Mouse (Mus musculus) forebrain, postnatal 0 days (tissue): ENCODE measurements around the gene Aspscr1. TPM values are rescaled to one million over a fixed set of nuclear protein-coding genes. Genes with fewer than 3 reads are reported as not detected.

Source experiments
- ATAC-seq: fragments of 200-750 bp; cut with Nextera tagmentation; 2 replicates; pipeline ENCODE4 v1.8.0; 2017; ENCODE audit warnings: mild to moderate bottlenecking, moderate library complexity
- DNase-seq: peaks from one replicate; pipeline ENCODE4 v3.0.0-alpha.2; 2015
- H3K27ac ChIP-seq: fragments of 300-500 bp; sonication (generic); 2 replicates; pipeline ENCODE4 v1.5.1; 2014; ENCODE audit warnings: low read depth, mild to moderate bottlenecking, antibody characterized with exemption, low read length, moderate library complexity, mixed read lengths
- H3K27me3 ChIP-seq: fragments of 300-500 bp; sonication (generic); 2 replicates; pipeline ENCODE4 v1.6.1; 2014; ENCODE audit warnings: mild to moderate bottlenecking, low read length, mixed read lengths; ENCODE audit not compliant: insufficient read depth
- H3K36me3 ChIP-seq: fragments of 300-500 bp; sonication (generic); 2 replicates; pipeline ENCODE4 v1.6.1; 2014; ENCODE audit warnings: mild to moderate bottlenecking, moderate library complexity; ENCODE audit not compliant: insufficient read depth
- H3K4me1 ChIP-seq: fragments of 300-500 bp; sonication (generic); 2 replicates; pipeline ENCODE4 v1.6.1; 2014; ENCODE audit warnings: antibody characterized with exemption; ENCODE audit not compliant: insufficient read depth
- H3K4me2 ChIP-seq: fragments of 300-500 bp; sonication (generic); 2 replicates; pipeline ENCODE4 v1.6.1; 2014; ENCODE audit warnings: low read depth, mild to moderate bottlenecking, moderate library complexity
- H3K4me3 ChIP-seq: fragments of 300-500 bp; sonication (generic); 2 replicates; pipeline ENCODE4 v1.5.1; 2014; ENCODE audit warnings: low read depth, low read length, mixed read lengths
- H3K9ac ChIP-seq: fragments of 300-500 bp; sonication (generic); 2 replicates; pipeline ENCODE4 v1.6.1; 2014; ENCODE audit warnings: mild to moderate bottlenecking
- H3K9me3 ChIP-seq: fragments of 300-500 bp; sonication (generic); 2 replicates; pipeline ENCODE4 v1.6.1; 2016; ENCODE audit warnings: low read length
- CTCF ChIP-seq: sonication (generic); IDR thresholded peaks from 2 replicates; pipeline ENCODE4 v1.5.1; 2016; ENCODE audit warnings: antibody characterized with exemption, control low read depth, low read depth
- WGBS: fragments of 180-500 bp; shearing (Covaris S2); extraction: QIAGEN DNeasy Blood & Tissue Kit; methylation state at CpG from one replicate; pipeline ENCODE4 v1.1.7; 2014; 5-methylcytosine and 5-hydroxymethylcytosine counted together
- polyA plus RNA-seq: library from polyadenylated mRNA; unstranded; fragments of >200 nt; fragmentation: Nextera tagmentation; extraction: Ambion mirVana; gene quantifications from 2 replicates; pipeline ENCODE4 v1.2.1, GENCODE M21; 2015
- total RNA-seq: library from RNA; depleted of rRNA; stranded (reverse); fragments of >200 nt; gene quantifications from 2 replicates; pipeline ENCODE4 v1.2.3, GENCODE M21; 2014

The Aspscr1 gene
- total and polyA plus RNA-seq, 2 experiments from 2014 or later, result 102 to 137 TPM

- DNase-seq, result no peak
- ATAC-seq, result peak; percentile 17
- no peak overlapping the region for H3K27ac ChIP-seq
Observed at GRCm38 (mm10) chr11:120722067-120722630, 49.4 kb downstream of the Aspscr1 start.

GRCm38 (mm10) chr11:120722761-120723382, 50.1 kb downstream of the Aspscr1 start:
- H3K4me3 ChIP-seq, result peak overlapping the region; percentile 71
- H3K27ac ChIP-seq, result no peak overlapping the region
- DNase-seq (no peak), ATAC-seq (no peak)
- WGBS, result 88% methylated on average over 11 of the region's 11 CpGs
- peak overlapping the region; percentile 91 for H3K4me2 ChIP-seq
- TF ChIP-seq CTCF, result no peak
- H3K4me1 ChIP-seq, result no peaks in the 10 kb centered on the region; the same call in 1 of the 2 replicates
- no peaks in the 10 kb centered on the region for H3K27me3 ChIP-seq
- peak overlapping the region; percentile 74; the same call in 1 of the 2 replicates for H3K9ac ChIP-seq
- no peaks in the 10 kb centered on the region for H3K9me3 ChIP-seq
- H3K36me3 ChIP-seq, result peaks cover 29% of the 10 kb centered on the region

More at GRCm38 (mm10) chr11:120722067-120722630, 49.4 kb downstream of the Aspscr1 start:
- Histone ChIP-seq H3K4me1 (no peaks in the 10 kb centered on the region; the same call in 1 of the 2 replicates), H3K36me3 (peaks cover 36% of the 10 kb centered on the region), H3K9me3 (no peaks in the 10 kb centered on the region), H3K9ac (peak overlapping the region; percentile 74), H3K27me3 (no peaks in the 10 kb centered on the region), H3K4me2 (peak overlapping the region; percentile 91), H3K4me3 (peak overlapping the region; percentile 71)
- WGBS, result 18% methylated on average over 21 of the region's 21 CpGs
- TF ChIP-seq CTCF, result peak; percentile 21

- 85% methylated on average over 7 of the region's 7 CpGs for WGBS
- ATAC-seq, result no peak
Observed at GRCm38 (mm10) chr11:120723509-120723908, 50.7 kb downstream of the Aspscr1 start.

GRCm38 (mm10) chr11:120726243-120727168, 53.7 kb downstream of the Aspscr1 start:
- H3K27ac ChIP-seq, result no peak overlapping the region
- peak overlapping the region; percentile 45 for H3K9ac ChIP-seq
- peak overlapping the region; percentile 39 for H3K4me3 ChIP-seq
- no peaks in the 10 kb centered on the region for H3K9me3 ChIP-seq
- H3K4me1 ChIP-seq, result no peaks in the 10 kb centered on the region
- ATAC-seq (peak; percentile 12; the same call in 1 of the 2 replicates), DNase-seq (no peak)
- WGBS, result 19% methylated on average over 36 of the region's 36 CpGs
- H3K4me2 ChIP-seq, result peak overlapping the region; percentile 72
- H3K36me3 ChIP-seq, result peaks cover 11% of the 10 kb centered on the region; the same call in 1 of the 2 replicates
- TF ChIP-seq CTCF, result no peak
- H3K27me3 ChIP-seq, result no peaks in the 10 kb centered on the region

More at GRCm38 (mm10) chr11:120723509-120723908, 50.7 kb downstream of the Aspscr1 start:
- Histone ChIP-seq H3K36me3 (peaks cover 23% of the 10 kb centered on the region), H3K4me2 (no peak overlapping the region), H3K4me1 (no peaks in the 10 kb centered on the region; the same call in 1 of the 2 replicates), H3K27me3 (no peaks in the 10 kb centered on the region), H3K27ac (no peak overlapping the region), H3K9ac (no peak overlapping the region), H3K9me3 (no peaks in the 10 kb centered on the region), H3K4me3 (no peak overlapping the region)
- no peak for TF ChIP-seq CTCF
- no peak for DNase-seq

- H3K27ac ChIP-seq, result no peak within 1 kb of the TSS
- H3K9ac ChIP-seq, result peak within 1 kb of the TSS; percentile 45
- peak; percentile 91 for ATAC-seq
- H3K36me3 ChIP-seq, result peaks cover 11% of the 10 kb centered on the region; the same call in 1 of the 2 replicates
- no peaks in the 10 kb centered on the region for H3K27me3 ChIP-seq
- H3K4me2 ChIP-seq, result peak within 1 kb of the TSS; percentile 72
- H3K4me3 ChIP-seq, result peak within 1 kb of the TSS; percentile 39
- H3K9me3 ChIP-seq, result no peaks in the 10 kb centered on the region
- 0% methylated on average over 14 of the region's 14 CpGs for WGBS
- peak; percentile 54 for DNase-seq
- no peaks in the 10 kb centered on the region for H3K4me1 ChIP-seq
- TF ChIP-seq CTCF, result 0 out of 2 replicates have a peak, but pooled peaks have one; percentile 19
Observed at GRCm38 (mm10) chr11:120727169-120727527, 54.4 kb downstream of the Aspscr1 start, which contains the start of gene Dcxr. TSS of gene Dcxr (minus strand) at chr11:120727281.

- no peak overlapping the region for H3K4me2 ChIP-seq
- H3K27ac ChIP-seq, result no peak overlapping the region
- DNase-seq (no peak), ATAC-seq (no peak)
- H3K4me3 ChIP-seq, result no peak overlapping the region
- peaks cover 11% of the 10 kb centered on the region; the same call in 1 of the 2 replicates for H3K36me3 ChIP-seq
- H3K27me3 ChIP-seq, result no peaks in the 10 kb centered on the region
- TF ChIP-seq CTCF, result no peak
- no peak overlapping the region for H3K9ac ChIP-seq
- no peaks in the 10 kb centered on the region for H3K4me1 ChIP-seq
- no peaks in the 10 kb centered on the region for H3K9me3 ChIP-seq
- WGBS, result 58% methylated on average over 12 of the region's 12 CpGs
Observed at GRCm38 (mm10) chr11:120727564-120727963, 54.8 kb downstream of the Aspscr1 start.
